Mouse (Mus musculus): Measurements from ENCODE around the gene Ints1.

GRCm38 (mm10) chr5:139824531-139824930 lies 49.1 kb upstream of the Ints1 start:
- no peak for TF ChIP-seq POLR2A (IDR thresholded peaks at IDR 0.05; ENCODE audit: borderline replicate concordance, control insufficient read depth, low read depth, low read length)
- no peak for TF ChIP-seq CTCF (IDR thresholded peaks at IDR 0.05; ENCODE audit: control insufficient read depth, insufficient read depth, low read length)

All from bone marrow, adult 2 months (tissue).